Mouse (Mus musculus) activated CD4-positive, CD25-positive, alpha-beta regulatory T cell, adult 4 months (primary cell): ENCODE data around the gene Zbp1. TPM values are rescaled to one million over a fixed set of nuclear protein-coding genes. Genes with fewer than 3 reads are reported as not detected.

Experiments
- ATAC-seq: one replicate; pipeline ENCODE4 v1.8.0; 2017
- polyA plus RNA-seq, 2 experiments: library from polyadenylated mRNA; unstranded; fragments of 100-300 nt; shearing (Covaris generic); gene quantifications; one replicate each; pipeline ENCODE4 v1.2.1; 2017

The Zbp1 gene
- polyA plus RNA-seq, 2 experiments from 2014 or later = 118 to 141 TPM

DNA sequence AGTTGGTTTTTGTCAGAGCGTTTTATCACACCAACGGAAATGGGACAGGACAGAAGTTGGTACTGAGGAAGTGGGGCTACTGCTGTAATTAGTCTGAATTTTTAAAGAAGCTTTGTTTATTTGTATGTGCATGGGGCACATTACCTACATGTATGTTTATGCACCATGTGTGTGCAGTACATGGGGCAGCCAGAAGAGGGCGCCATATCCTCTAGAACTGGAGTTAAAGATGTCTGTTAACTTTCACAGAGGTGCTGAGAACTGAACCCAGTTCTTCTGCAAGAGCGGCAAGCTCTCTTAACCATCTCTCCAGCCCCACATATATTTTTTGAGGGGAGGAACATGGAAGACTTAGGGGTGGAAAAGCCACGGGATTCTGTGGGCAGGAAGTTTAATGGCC, 43.0 kb downstream of the Zbp1 start:
- no peak for ATAC-seq

DNA sequence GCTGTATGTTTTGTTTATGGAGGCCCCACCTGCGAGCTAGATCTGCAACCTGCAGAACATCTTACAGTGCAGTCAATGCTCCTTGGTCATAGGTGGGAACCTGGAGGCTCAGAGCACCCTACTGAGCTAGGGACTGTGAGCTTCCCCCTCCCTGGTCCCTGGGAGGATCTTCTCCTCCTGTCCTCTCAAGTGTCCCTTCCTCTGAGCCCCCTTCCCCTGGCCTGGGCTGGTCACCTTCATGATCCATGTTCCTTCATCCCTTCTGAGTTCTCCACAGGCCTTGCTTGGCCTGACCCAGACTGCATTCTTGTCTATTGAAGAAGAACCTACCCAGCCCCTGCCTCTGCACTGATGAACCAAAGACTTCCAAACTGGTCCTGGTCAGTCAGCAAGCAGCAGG, 44.2 kb downstream of the Zbp1 start:
- no peak for ATAC-seq

DNA sequence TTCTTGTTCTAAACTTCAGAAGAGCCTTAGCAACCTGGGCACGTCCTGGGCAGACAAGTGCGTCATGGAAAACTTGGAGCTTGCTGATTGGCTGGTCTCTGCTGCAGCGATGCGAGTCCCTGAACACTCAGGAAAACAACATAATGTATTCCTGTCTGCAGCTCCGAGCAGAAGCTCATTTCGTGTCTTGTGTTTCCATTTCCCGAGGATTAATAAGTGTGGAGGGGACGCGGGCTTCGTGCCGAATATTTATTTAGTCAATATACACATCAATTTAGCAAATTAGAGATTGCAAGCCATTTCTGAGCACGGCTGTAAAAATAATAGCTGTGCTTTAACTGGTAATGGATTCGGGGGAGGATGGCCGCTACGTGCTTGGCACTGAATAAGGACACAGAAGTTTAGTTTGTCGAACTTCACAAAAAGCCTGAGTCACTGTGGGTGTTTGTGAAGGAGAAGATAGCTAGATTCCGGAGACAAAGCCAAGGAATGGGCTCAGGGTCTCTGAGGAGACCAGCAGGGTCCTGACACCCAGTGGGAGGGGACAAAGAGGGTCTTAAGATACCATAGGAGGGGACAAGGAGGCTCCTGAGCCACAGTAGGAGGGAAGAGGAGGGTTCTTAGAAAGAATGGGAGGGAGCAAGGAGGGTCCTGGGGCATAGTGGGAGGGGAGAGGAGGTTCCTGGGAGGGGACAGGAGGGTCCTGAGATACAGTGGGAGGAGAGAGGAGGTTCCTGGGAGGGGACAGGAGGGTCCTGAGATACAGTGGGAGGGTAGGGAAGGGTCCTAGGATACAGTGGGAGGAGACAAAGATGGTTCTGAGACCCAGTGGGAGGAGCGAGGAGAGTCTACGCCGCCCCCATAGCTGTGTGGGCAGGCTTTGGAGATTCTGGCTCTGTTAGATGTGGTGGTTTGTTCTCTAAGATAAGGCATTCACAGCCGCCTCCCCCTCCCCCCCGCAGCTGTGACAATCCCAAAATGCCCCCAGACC, 44.9 kb downstream of the Zbp1 start:
- ATAC-seq = peak; percentile 86

DNA sequence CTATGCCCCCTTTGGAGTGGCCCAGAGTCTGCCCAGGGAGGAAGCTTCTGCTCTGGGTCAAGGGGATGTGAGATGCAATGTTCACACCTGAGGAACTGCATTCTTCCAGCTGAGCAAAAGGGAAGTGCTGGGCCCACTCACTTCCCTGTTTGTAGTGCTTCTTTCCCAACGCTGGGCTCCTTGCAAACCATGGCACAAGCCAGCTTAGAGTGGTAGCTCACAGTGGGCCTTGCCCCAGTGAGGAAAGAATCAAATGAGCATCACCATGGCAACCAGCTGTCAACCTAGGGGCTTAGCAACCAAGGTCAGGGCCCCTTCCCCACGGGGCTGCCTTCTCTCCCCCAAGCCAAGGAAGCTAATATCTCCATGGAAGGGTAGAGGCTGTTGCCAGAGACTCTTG, 45.7 kb downstream of the Zbp1 start:
- ATAC-seq = no peak

DNA sequence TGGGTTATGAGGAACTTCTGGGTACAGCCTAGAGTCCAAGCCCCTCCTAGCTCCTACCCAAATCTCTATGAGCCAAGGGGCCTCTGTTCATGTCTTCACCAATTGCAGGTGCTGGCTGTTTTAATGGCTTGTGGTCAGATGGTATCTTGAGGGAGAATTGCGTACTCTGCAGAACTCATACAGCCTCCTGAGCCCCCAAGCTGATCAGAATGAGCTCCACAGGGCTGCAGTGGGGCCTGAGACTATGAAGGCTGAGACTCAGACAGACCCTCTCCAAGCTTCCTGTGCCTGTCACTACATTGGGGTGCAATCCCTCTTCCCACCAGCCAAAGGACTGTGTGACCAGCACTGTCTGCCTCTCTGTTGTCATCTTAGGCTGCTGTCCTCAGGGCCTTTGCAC, 46.3 kb downstream of the Zbp1 start:
- no peak for ATAC-seq

DNA sequence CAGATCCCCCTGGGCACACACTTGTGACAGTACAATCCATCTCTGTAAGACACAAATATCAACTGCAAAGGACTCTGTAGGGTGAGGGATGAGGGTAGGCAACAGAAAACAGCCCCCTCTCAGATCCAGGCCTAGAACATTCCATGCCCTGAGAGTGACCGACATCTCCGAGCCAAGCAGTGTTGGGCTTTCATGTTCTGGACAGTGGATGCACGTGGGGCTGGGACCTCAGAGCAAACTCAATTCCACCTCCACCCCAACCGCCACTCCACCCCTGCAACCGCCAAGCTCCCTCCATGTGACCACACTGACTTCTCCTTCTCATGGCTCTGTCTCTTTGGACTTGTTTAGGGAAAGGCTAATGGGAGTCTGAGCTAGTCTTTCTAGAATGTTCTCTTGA, 46.8 kb downstream of the Zbp1 start:
- ATAC-seq = no peak

DNA sequence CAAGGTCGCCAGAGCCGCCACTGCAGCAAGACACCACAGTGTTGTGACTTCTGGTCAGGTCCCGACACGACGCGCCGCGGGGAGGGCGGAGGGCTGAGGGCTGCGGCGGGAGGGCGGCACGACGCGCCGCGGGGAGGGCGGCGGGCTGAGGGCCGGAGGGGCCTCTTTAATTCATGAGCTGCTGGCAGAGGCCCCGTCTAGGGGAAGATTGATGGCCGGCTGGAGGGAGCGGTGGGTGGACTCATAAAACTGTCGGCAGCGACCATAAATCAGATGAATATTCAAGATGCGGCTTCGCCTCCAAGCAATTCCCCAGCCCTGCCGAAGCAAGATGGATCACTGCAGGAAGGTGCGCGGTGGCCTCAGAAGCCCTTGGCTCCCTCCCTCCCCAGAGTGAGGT, 47.3 kb downstream of the Zbp1 start:
- no peak for ATAC-seq

DNA sequence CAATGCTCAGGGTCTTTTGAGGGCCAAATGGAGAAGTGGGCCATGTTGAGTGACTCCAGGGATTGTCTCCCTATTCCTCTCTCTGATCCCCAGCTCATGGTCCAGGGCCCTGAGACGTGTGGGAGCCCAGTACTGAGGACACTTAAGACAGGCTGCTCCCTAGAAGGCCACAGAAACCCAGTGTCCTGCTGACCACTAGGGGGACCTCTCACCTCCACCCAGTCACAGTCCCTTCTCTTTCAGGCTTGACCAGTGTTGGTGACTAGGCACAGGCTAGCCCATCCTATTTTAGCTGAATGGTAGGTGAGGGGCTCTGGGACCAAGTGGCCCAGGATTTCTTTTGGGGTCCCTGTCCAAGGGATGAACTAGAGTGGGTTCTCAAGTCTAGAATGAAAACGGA, 48.0 kb downstream of the Zbp1 start:
- no peak for ATAC-seq

DNA sequence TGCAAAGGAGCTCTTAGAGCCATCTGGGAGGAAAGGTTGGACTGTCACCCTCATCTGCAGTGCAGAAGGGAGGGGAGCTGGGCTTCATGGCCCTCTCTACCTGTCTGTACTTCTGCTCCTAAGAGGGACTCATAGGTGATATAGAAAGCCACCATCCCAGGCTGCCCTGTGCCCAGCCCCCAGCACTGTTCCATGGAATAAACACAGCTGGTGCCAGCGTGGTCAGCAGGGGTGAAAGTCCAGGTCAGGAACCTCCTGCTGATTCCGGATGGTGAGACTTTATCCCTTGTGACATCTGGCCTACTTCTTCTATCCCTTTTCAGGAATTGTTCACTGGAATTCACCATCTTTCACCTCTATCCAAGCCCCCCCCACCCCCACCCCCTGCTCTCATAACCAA, 48.6 kb downstream of the Zbp1 start:
- ATAC-seq = no peak

DNA sequence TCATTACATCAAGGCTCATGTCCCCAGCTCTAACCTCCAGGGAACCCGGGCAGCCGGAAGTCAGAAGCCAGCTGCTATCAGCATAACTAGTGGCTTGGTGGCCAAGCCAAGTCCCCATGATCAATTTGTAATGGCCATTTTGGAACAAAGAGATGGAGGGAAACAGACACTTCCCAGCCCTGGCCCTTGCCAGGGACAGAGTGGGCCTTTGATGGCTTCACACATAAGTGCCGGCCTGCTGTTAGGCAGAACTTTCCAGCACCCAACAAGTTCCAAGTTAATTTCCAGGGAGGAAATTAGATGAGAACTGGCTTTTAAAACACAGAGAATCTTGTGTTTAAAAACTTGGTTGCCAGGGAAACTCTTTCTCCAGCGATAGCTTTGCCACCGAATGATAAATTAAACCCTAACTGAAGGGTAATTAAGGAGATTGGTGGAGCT, 50.3 kb downstream of the Zbp1 start:
- no peak for ATAC-seq

DNA sequence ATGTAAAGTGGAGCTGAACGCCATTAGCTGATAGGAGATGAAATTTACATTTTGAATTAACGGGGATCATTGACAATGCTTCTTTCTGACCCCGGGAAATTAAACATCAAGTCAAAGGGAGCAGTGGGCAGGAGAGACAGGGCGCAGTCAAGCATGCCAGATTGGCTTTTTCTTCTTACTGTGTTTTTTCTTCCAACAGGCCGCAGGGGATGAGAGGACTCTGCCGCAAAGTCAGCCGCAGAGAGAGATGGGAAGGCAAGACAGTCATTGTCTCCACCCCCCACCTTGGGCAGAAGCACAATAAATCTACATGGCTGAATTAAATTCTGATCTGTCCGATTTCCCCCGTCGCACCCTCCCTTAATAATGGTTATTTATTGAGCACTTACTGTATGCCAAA, 53.4 kb downstream of the Zbp1 start:
- no peak for ATAC-seq

DNA sequence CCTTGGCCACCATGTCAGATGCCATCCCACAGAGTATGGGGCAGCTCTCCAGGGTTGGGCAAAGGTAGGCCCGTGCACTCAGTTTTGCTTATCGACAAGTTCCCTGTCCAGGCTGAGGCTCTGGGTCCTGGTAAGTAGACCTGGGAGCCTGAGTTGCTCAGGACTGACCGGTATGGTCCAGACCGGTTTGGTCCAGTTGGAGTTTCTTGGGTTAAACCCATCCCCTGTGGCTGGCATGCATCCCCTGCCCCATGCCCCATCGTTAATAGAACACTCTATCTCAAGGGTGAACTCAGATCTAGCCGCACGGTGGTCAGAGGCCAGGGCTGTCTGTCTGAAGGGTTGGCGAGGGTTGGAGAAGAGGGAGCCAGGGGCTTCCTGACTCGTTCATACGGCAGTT, 53.8 kb downstream of the Zbp1 start:
- no peak for ATAC-seq

DNA sequence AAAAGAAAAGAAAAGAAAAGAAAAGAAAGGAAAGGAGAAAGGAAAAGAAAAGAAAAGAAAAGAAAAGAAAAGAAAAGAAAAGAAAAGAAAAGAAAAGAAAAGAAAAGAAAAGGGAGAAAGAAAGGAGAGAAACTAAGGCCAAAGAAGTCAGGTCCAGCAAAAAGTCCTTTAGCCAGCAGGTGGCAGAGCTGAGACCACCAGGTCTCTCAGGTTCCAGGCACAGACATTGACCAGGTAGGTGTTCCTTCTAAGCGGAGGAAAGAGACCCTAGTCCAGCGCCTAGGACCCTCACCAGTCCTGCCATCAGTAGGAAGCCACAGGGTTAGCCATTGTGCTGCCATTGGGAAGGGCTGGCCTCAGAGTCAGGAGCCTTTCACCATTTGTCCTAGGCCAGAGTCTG, 54.4 kb downstream of the Zbp1 start:
- ATAC-seq = no peak

DNA sequence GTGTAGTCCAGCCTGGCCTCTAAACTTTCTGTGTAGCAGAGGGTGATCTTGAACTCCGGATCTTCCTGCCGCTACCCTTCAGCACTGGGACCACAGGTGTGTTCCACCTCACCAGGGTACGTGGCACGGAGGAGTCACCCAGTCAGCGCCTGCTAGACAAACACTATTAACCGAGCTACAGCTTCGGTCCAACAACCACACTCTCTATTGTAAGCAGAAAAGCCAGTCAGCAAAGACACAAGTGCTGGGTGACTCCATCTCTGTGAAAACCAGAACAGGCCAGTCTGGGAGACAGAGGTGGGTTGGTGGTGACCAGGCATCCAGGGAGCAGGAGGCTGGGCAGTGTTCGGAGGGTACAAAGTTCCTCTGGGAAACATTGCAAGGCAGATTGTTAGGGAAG, 55.3 kb downstream of the Zbp1 start:
- ATAC-seq = no peak

DNA sequence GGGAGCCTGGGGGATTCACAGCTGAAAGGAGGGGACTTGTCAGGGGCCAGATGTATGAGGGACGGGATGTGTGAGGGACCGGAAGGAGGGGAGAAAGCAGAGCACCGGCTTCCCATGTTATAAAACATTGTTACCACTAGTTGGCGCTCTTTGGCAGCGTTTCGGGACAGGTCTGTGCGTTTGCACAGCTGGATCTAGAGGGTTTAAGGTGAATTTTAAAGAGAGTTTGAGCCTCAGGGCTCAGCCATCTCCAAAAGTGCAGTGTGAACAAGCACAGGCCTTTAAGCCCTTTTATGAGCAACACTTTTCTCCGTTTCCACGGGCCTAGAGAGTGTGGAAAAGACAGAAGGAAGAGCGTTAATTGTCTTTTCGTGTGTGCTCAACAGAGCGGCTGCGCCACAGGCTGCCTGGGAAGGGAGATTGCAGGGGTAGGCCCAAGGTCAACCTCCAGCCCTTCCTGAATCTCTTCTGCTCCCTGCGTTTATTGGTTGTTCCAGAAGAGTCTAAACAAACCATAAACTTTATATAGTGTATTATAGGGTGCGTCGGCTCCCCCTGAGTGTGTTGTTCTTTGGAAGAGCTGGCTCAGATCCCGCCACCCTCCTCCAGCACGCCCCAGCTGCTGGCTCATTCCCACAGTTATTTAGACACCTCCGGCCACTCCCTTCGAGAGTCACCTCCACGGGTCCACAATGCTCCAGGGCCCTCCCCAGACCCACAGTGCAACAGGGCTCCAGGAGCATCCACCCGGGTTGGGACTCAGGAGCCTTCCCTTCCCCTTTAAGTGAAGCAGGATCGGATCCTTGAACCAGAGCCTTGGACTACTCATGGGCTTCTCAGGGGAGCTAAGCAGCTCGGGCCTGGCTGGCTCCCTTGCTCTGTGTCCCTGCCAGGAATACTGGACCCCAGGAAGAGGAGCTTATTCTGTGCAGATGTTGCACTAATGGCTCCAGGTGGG, 59.1 kb downstream of the Zbp1 start:
- ATAC-seq = peak; percentile 72

DNA sequence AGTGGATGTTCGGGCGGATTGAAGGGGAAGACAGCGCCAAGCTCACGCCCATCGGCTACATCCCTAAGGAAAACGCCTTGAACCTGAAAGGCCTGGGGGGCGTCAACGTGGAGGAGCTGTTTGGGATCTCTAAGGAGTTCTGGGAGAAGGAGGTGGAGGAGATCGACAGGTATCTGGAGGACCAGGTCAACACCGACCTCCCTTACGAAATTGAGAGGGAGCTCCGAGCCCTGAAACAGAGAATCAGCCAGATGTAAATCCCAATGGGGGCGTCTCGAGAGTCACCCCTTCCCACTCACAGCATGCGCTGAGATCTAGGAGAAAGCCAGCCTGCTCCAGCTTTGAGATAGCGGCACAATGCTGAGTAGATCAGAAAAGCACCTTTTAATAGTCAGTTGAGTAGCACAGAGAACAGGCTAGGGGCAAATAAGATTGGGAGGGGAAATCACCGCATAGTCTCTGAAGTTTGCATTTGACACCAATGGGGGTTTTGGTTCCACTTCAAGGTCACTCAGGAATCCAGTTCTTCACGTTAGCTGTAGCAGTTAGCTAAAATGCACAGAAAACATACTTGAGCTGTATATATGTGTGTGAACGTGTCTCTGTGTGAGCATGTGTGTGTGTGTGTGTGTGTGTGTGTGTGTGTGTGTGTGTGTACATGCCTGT, 60.2 kb downstream of the Zbp1 start:
- no peak for ATAC-seq

DNA sequence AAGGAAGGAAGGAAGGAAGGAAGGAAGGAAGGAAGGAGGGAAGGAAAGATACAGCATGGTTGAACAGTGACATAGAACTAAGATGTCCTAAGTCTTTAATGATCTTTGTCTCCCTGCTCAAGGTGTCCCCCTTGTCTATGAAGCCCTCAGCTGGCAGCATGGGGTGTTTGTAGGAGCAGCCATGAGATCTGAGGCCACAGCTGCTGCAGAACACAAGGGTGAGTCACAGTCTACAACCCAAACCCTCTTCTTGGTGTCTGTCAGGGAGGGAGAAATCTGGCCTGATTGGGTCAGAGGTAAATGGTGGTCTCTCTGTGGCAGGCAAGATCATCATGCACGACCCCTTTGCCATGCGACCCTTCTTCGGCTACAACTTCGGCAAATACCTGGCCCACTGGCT, 60.9 kb downstream of the Zbp1 start:
- no peak for ATAC-seq

DNA sequence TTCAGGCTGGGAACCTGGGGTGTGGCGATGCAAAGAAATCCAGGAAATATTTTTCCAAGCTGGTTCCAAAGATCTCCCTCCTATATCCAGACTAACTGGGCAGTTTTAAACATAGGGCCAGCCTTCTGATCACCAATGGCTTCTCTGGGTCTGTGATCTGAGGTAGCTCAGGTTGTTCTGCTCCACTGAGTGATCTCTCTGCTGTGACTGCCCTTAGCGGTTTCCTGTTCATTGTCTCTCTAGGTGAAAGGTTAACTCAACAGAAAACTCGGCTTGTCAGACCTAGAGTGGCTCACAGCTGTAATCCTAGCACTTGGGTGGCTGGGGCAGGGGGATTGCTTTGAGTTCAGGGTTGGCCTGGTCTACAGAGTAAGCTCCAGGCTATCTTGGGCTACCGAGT, 61.3 kb downstream of the Zbp1 start:
- no peak for ATAC-seq

DNA sequence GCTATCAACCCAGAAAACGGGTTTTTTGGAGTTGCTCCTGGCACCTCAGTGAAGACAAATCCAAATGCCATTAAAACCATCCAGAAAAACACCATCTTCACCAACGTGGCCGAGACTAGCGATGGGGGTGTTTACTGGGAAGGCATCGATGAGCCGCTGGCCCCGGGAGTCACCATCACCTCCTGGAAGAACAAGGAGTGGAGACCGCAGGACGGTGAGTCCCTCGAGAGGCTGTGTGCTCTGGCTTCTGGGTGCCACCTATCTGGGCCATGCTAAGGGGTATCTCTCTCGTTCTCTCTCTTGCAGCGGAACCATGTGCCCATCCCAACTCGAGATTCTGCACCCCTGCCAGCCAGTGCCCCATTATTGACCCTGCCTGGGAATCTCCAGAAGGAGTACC, 61.8 kb downstream of the Zbp1 start:
- no peak for ATAC-seq
